Mouse (Mus musculus) MEL (cell line): ENCODE results near the gene Ntn4. TPM values are rescaled to one million over a fixed set of nuclear protein-coding genes. Genes with fewer than 3 reads are reported as not detected.

Experiments
- DNase-seq: peaks from one replicate; pipeline ENCODE4 v3.0.0; 2011; ENCODE audit warnings: low read depth, low spot score
- H3K27ac ChIP-seq: 2 replicates; pipeline ENCODE4 v1.5.1; 2012; ENCODE audit warnings: low read depth, mild to moderate bottlenecking, control low read depth, low read length, moderate library complexity; ENCODE audit not compliant: control insufficient read depth
- H3K27me3 ChIP-seq, 2 experiments: fragments of 150-350 bp in 1 of 2; sonication (generic) in 1 of 2; 2 replicates each; pipeline ENCODE4 v1.6.1; 2012; ENCODE audit warnings: low read length in 2 of 2, mild to moderate bottlenecking in 2 of 2, improper control_type of control experiment in 1 of 2, moderate library complexity in 1 of 2; ENCODE audit not compliant: insufficient read depth in 2 of 2, control insufficient read depth in 1 of 2
- H3K36me3 ChIP-seq, 2 experiments: 2 replicates each; pipeline ENCODE4 v1.6.1; 2012 to 2014; ENCODE audit warnings: low read length in 2 of 2, improper control_type of control experiment in 1 of 2, inconsistent platforms in 1 of 2, mild to moderate bottlenecking in 1 of 2; ENCODE audit not compliant: insufficient read depth in 2 of 2, control insufficient read depth in 1 of 2
- H3K4me1 ChIP-seq, 2 experiments: fragments of 150-350 bp in 1 of 2; sonication (generic) in 1 of 2; 2 replicates each; pipeline ENCODE4 v1.6.1; 2012; ENCODE audit warnings: low read length in 2 of 2, improper control_type of control experiment in 1 of 2, mild to moderate bottlenecking in 1 of 2; ENCODE audit not compliant: insufficient read depth in 2 of 2, control insufficient read depth in 1 of 2
- H3K4me3 ChIP-seq, 2 experiments: fragments of 150-350 bp in 1 of 2; sonication (generic) in 1 of 2; 2 replicates each; pipeline ENCODE4 v1.5.1; 2012; ENCODE audit warnings: low read depth in 2 of 2, low read length in 2 of 2, mild to moderate bottlenecking in 2 of 2, moderate library complexity in 2 of 2, control low read depth in 1 of 2, improper control_type of control experiment in 1 of 2; ENCODE audit not compliant: control insufficient read depth in 1 of 2, insufficient read depth in 1 of 2
- H3K79me2 ChIP-seq: 2 replicates; pipeline ENCODE4 v1.6.1; 2012; ENCODE audit warnings: mild to moderate bottlenecking, low read length, moderate library complexity; ENCODE audit not compliant: control insufficient read depth, poor library complexity, insufficient read depth
- H3K9ac ChIP-seq: 2 replicates; pipeline ENCODE4 v1.6.1; 2012; ENCODE audit warnings: low read depth, mild to moderate bottlenecking, control low read depth, low read length, moderate library complexity; ENCODE audit not compliant: control insufficient read depth, poor library complexity, severe bottlenecking
- H3K9me3 ChIP-seq: fragments of 150-350 bp; sonication (generic); replicated peaks from 2 replicates; pipeline ENCODE4 v1.6.1; 2012; ENCODE audit warnings: mild to moderate bottlenecking, low read length, improper control_type of control experiment, moderate library complexity; ENCODE audit not compliant: insufficient read depth
- BHLHE40 ChIP-seq: IDR thresholded peaks from 2 replicates; pipeline ENCODE4 v1.6.1; 2012; ENCODE audit warnings: low read depth, mild to moderate bottlenecking, inconsistent platforms, low read length, improper control_type of control experiment, borderline replicate concordance
- CHD1 ChIP-seq: IDR thresholded peaks from 2 replicates; pipeline ENCODE4 v1.6.1; 2012; ENCODE audit warnings: low read depth, mild to moderate bottlenecking, inconsistent platforms, low read length, improper control_type of control experiment
- CHD2 ChIP-seq: IDR thresholded peaks from 2 replicates; pipeline ENCODE4 v1.6.1; 2011; ENCODE audit warnings: low read length, improper control_type of control experiment
- CTCF ChIP-seq, 3 experiments: IDR thresholded peaks in 2 of 3; conservative IDR thresholded peaks in 1 of 3; 2 replicates each; pipeline ENCODE4 v1.5.1; 2011 to 2012; ENCODE audit warnings: low read length in 3 of 3, low read depth in 2 of 3, mild to moderate bottlenecking in 2 of 3, improper control_type of control experiment in 1 of 3, inconsistent platforms in 1 of 3, mixed read lengths in 1 of 3, moderate library complexity in 1 of 3; ENCODE audit not compliant: control insufficient read depth in 1 of 3, insufficient read depth in 1 of 3, poor library complexity in 1 of 3, severe bottlenecking in 1 of 3
- E2F4 ChIP-seq: IDR thresholded peaks from 2 replicates; pipeline ENCODE4 v1.6.1; 2011; ENCODE audit warnings: low read depth, low read length, improper control_type of control experiment, borderline replicate concordance
- ELF1 ChIP-seq: IDR thresholded peaks from 2 replicates; pipeline ENCODE4 v1.6.1; 2014; ENCODE audit warnings: low read depth, mild to moderate bottlenecking, inconsistent platforms, low read length, improper control_type of control experiment, moderate library complexity
- EP300 ChIP-seq, 2 experiments: IDR thresholded peaks; 2 replicates each; pipeline ENCODE4 v1.6.1; 2011; ENCODE audit warnings: improper control_type of control experiment in 2 of 2, low read length in 2 of 2, low read depth in 1 of 2, mild to moderate bottlenecking in 1 of 2
- ETS1 ChIP-seq: IDR thresholded peaks from 2 replicates; pipeline ENCODE4 v1.6.1; 2012; ENCODE audit warnings: low read depth, mild to moderate bottlenecking, inconsistent platforms, low read length, improper control_type of control experiment, moderate library complexity
- GATA1 ChIP-seq: IDR thresholded peaks from 2 replicates; pipeline ENCODE4 v1.6.1; 2011; ENCODE audit warnings: low read depth, low read length, improper control_type of control experiment
- HCFC1 ChIP-seq: IDR thresholded peaks from 2 replicates; pipeline ENCODE4 v1.6.1; 2012; ENCODE audit warnings: low read depth, mild to moderate bottlenecking, inconsistent platforms, low read length, improper control_type of control experiment, moderate library complexity
- JUND ChIP-seq: IDR thresholded peaks from 2 replicates; pipeline ENCODE4 v1.6.1; 2011; ENCODE audit warnings: low read depth, mild to moderate bottlenecking, improper control_type of control experiment, low read length
- KAT2A ChIP-seq: conservative IDR thresholded peaks from 2 replicates; pipeline ENCODE4 v1.6.1; 2012; ENCODE audit warnings: low read depth, low read length, improper control_type of control experiment, inconsistent platforms
- MAFK ChIP-seq: IDR thresholded peaks from 2 replicates; pipeline ENCODE4 v1.6.1; 2011; ENCODE audit warnings: low read depth, mild to moderate bottlenecking, low read length, improper control_type of control experiment, borderline replicate concordance
- MAX ChIP-seq: IDR thresholded peaks from 2 replicates; pipeline ENCODE4 v1.6.1; 2011; ENCODE audit warnings: low read length, improper control_type of control experiment
- MAZ ChIP-seq: IDR thresholded peaks from 2 replicates; pipeline ENCODE4 v1.6.1; 2012; ENCODE audit warnings: low read depth, mild to moderate bottlenecking, inconsistent platforms, low read length, improper control_type of control experiment
- MEF2A ChIP-seq: IDR thresholded peaks from 2 replicates; pipeline ENCODE4 v1.6.1; 2014; ENCODE audit warnings: low read depth, mild to moderate bottlenecking, inconsistent platforms, low read length, improper control_type of control experiment; ENCODE audit not compliant: poor library complexity, insufficient replicate concordance, severe bottlenecking; ENCODE audit errors: extremely low read depth
- MXI1 ChIP-seq: IDR thresholded peaks from 2 replicates; pipeline ENCODE4 v1.6.1; 2011; ENCODE audit warnings: mild to moderate bottlenecking, low read depth, low read length, improper control_type of control experiment
- MYC ChIP-seq: IDR thresholded peaks from 2 replicates; pipeline ENCODE4 v1.6.1; 2011; ENCODE audit warnings: low read depth, mild to moderate bottlenecking, low read length, improper control_type of control experiment, moderate library complexity
- NRF1 ChIP-seq: IDR thresholded peaks from 2 replicates; pipeline ENCODE4 v1.6.1; 2014; ENCODE audit warnings: low read depth, mild to moderate bottlenecking, inconsistent platforms, low read length, improper control_type of control experiment, moderate library complexity; ENCODE audit not compliant: poor library complexity, insufficient read depth, severe bottlenecking
- POLR2AphosphoS2 ChIP-seq: IDR thresholded peaks from 2 replicates; pipeline ENCODE4 v1.6.1; 2011; ENCODE audit warnings: low read length, improper control_type of control experiment
- POLR2AphosphoS5 ChIP-seq: IDR thresholded peaks from 2 replicates; pipeline ENCODE4 v1.6.1; 2012; ENCODE audit warnings: low read depth, borderline replicate concordance, mild to moderate bottlenecking, inconsistent platforms, low read length, moderate library complexity, mixed read lengths
- RCOR1 ChIP-seq: IDR thresholded peaks from 2 replicates; pipeline ENCODE4 v1.6.1; 2012; ENCODE audit warnings: low read depth, mild to moderate bottlenecking, inconsistent platforms, low read length, improper control_type of control experiment
- SIN3A ChIP-seq: IDR thresholded peaks from 2 replicates; pipeline ENCODE4 v1.6.1; 2012; ENCODE audit warnings: low read length, improper control_type of control experiment, inconsistent platforms
- SMC3 ChIP-seq: IDR thresholded peaks from 2 replicates; pipeline ENCODE4 v1.6.1; 2011; ENCODE audit warnings: low read depth, low read length, improper control_type of control experiment
- TCF12 ChIP-seq: IDR thresholded peaks from 2 replicates; pipeline ENCODE4 v1.6.1; 2014; ENCODE audit warnings: low read depth, mild to moderate bottlenecking, inconsistent platforms, low read length, improper control_type of control experiment, moderate library complexity
- UBTF ChIP-seq: IDR thresholded peaks from 2 replicates; pipeline ENCODE4 v1.6.1; 2012; ENCODE audit warnings: low read depth, mild to moderate bottlenecking, inconsistent platforms, low read length, improper control_type of control experiment, moderate library complexity, borderline replicate concordance; ENCODE audit not compliant: insufficient read depth
- USF1 ChIP-seq: IDR thresholded peaks from 2 replicates; pipeline ENCODE4 v1.6.1; 2014; ENCODE audit warnings: low read depth, mild to moderate bottlenecking, inconsistent platforms, low read length, improper control_type of control experiment, moderate library complexity
- ZC3H11A ChIP-seq: IDR thresholded peaks from 2 replicates; pipeline ENCODE4 v1.6.1; 2012; ENCODE audit warnings: low read depth, mild to moderate bottlenecking, inconsistent platforms, low read length, improper control_type of control experiment
- ZMIZ1 ChIP-seq: IDR thresholded peaks from 2 replicates; pipeline ENCODE4 v1.6.1; 2012; ENCODE audit warnings: low read depth, mild to moderate bottlenecking, inconsistent platforms, low read length, improper control_type of control experiment, moderate library complexity
- ZNF384 ChIP-seq: IDR thresholded peaks from 2 replicates; pipeline ENCODE4 v1.6.1; 2012; ENCODE audit warnings: low read depth, mild to moderate bottlenecking, inconsistent platforms, low read length, improper control_type of control experiment
- polyA plus RNA-seq, 2 experiments: library from polyadenylated mRNA; stranded (reverse) in 1 of 2; unstranded in 1 of 2; fragments of >175 nt in 1 of 2; fragments of >200 nt in 1 of 2; gene quantifications; 2 replicates each; pipeline versions ENCODE4 v1.2.1 to v1.2.4; 2012; ENCODE audit warnings: low replicate concordance in 2 of 2, low read depth in 1 of 2; ENCODE audit not compliant: insufficient read length in 2 of 2, insufficient read depth in 1 of 2, missing spikeins in 1 of 2
- total RNA-seq: library from RNA; depleted of rRNA; stranded (reverse); fragments of 300-350 nt; gene quantifications from 2 replicates; pipeline ENCODE4 v1.2.3, GENCODE M21; 2012

The Ntn4 gene
- total and polyA plus RNA-seq, 3 experiments, result not detected

DNA sequence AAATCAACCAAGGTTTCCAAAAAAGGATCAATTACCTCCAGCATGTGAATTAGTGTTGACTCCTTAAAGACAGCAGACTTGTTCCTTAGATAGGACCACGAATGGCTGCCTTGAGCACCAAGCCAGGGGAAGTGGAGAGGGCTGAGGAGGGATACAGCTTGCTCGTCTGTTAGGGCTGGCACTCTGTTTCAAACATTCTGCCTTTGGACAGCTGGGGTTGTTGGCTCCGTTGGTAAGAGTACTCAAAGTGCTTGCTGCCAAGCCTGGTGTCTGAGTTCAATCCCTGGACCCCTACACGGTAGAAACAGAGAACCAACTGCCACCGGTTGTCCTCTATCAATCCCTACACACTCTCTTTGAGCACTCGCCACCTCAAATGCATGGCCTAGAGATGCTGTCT lies 90.0 kb downstream of the Ntn4 start:
- DNase-seq, result peak; percentile 24
- TF ChIP-seq JUND, result no peak
- TF ChIP-seq CHD2, result no peak
- TF ChIP-seq ETS1, result no peak
- no peak for TF ChIP-seq UBTF
- TF ChIP-seq KAT2A, result no peak
- no peak for TF ChIP-seq USF1
- no peak for TF ChIP-seq ZNF384
- no peak for TF ChIP-seq MAZ
- TF ChIP-seq CHD1, result no peak
- no peak for TF ChIP-seq POLR2AphosphoS2
- TF ChIP-seq EP300 (IDR thresholded peaks at IDR 0.05; ENCODE audit: low read depth in 1 of 2, low read length in 2 of 2), result no peak
- TF ChIP-seq BHLHE40, result no peak
- H3K79me2 ChIP-seq, result no peaks in the 10 kb centered on the region
- no peaks in the 10 kb centered on the region for H3K27me3 ChIP-seq
- H3K4me1 ChIP-seq, result peaks cover 8 to 19% of the 10 kb centered on the region in 2 experiments
- H3K4me3 ChIP-seq, result no peak overlapping the region
- H3K36me3 ChIP-seq, result peaks cover 0 to 12% of the 10 kb centered on the region in 2 experiments; a peak in 2 of 4 replicates
- no peak overlapping the region for H3K9ac ChIP-seq
- no peaks in the 10 kb centered on the region for H3K9me3 ChIP-seq
- H3K27ac ChIP-seq, result peak overlapping the region; percentile 60

DNA sequence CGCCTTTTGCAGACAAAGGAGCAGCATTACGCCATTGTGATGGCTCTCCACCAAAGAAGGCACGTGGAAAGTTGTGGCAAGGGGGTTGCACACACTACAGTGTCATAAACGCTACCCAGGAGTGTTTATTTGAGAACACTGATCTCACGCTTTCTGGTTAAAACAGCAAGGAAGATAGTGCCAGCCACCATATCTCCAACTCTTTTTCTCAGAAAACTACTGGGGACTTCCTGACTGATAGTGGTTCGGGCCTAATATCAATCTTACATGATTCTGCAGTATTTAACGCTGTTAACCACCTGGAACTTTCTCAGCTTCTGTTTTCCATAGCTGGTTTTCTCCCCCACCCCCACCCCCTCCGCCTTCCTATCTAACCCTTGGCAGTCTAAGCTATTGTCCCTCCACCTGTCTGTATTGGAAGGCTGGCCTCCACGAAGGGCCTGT lies 90.8 kb downstream of the Ntn4 start:
- H3K79me2 ChIP-seq, result no peaks in the 10 kb centered on the region
- no peak overlapping the region for H3K4me3 ChIP-seq
- peak overlapping the region; percentile 60 for H3K27ac ChIP-seq
- H3K9ac ChIP-seq, result no peak overlapping the region
- peak; percentile 80 for DNase-seq
- H3K9me3 ChIP-seq, result no peaks in the 10 kb centered on the region
- H3K4me1 ChIP-seq, result peaks cover 8 to 19% of the 10 kb centered on the region in 2 experiments
- H3K36me3 ChIP-seq, result peaks cover 0 to 12% of the 10 kb centered on the region in 2 experiments; a peak in 2 of 4 replicates
- no peaks in the 10 kb centered on the region for H3K27me3 ChIP-seq
- TF ChIP-seq SMC3 (no peak), ZMIZ1 (no peak), MYC (peak; percentile 79; the same call in 1 of the 2 replicates), BHLHE40 (peak; percentile 93), CHD2 (no peak), USF1 (peak; percentile 62; the same call in 1 of the 2 replicates), TCF12 (peak; percentile 87), MAX (peak; percentile 77), MEF2A (0 out of 2 replicates have a peak, but pooled peaks have one; percentile 6), MAZ (no peak), JUND (0 out of 2 replicates have a peak, but pooled peaks have one; percentile 12), MAFK (peak; percentile 55; the same call in 1 of the 2 replicates), E2F4 (no peak), KAT2A (peak; percentile 31; the same call in 1 of the 2 replicates), NRF1 (no peak), HCFC1 (no peak), ELF1 (peak; percentile 56; the same call in 1 of the 2 replicates), MXI1 (peak; percentile 91), SIN3A (peak; percentile 92), RCOR1 (peak; percentile 85), CTCF (IDR thresholded peaks at IDR 0.05 in 2 of 3, conservative IDR thresholded peaks at IDR 0.05 in 1 of 3; ENCODE audit: control insufficient read depth in 1 of 3, insufficient read depth in 1 of 3, low read depth in 2 of 3, low read length in 3 of 3, poor library complexity in 1 of 3, severe bottlenecking in 1 of 3) (no peak), EP300 (IDR thresholded peaks at IDR 0.05; ENCODE audit: low read depth in 1 of 2, low read length in 2 of 2) (peak; percentile 82 to 88), ZC3H11A (no peak), POLR2AphosphoS5 (no peak), ETS1 (peak; percentile 97), GATA1 (peak; percentile 85)
